Mouse (Mus musculus) embryo, embryonic 10.5 days (tissue): ENCODE measurements at regions not wholly inside any gene's neighbourhood (a gene's known extent, or its start where the extent isn't known, plus 50 kb on each side); places are given as distances from the start of the nearest gene placed in this dataset.

ENCODE experiments used
- DNase-seq: peaks from one replicate; pipeline ENCODE4 v3.0.0-alpha.2; 2015; ENCODE audit warnings: low spot score

- DNase-seq, result no peak
Observed at GRCm38 (mm10) chr12:5551901-5552300, 176.4 kb upstream of the Klhl29 start.

GRCm38 (mm10) chr12:5549796-5550195 is 174.3 kb upstream of the Klhl29 start:
- DNase-seq, result peak; percentile 50

- no peak for DNase-seq
Observed at GRCm38 (mm10) chr12:5547698-5548097, 172.2 kb upstream of the Klhl29 start.

GRCm38 (mm10) chr12:5542701-5543100 is 167.2 kb upstream of the Klhl29 start:
- no peak for DNase-seq

GRCm38 (mm10) chr12:5496299-5496698 is 120.8 kb upstream of the Klhl29 start:
- DNase-seq, result no peak

- DNase-seq, result peak; percentile 19
Observed at GRCm38 (mm10) chr12:5494657-5495512, 119.4 kb upstream of the Klhl29 start.

- no peak for DNase-seq
Observed at GRCm38 (mm10) chr12:5464250-5464899, 88.9 kb upstream of the Klhl29 start.

GRCm38 (mm10) chr12:5453157-5453556 is 77.7 kb upstream of the Klhl29 start:
- DNase-seq, result no peak

GRCm38 (mm10) chr12:5443730-5444129 is 68.2 kb upstream of the Klhl29 start:
- DNase-seq, result no peak

- no peak for DNase-seq
Observed at GRCm38 (mm10) chr12:5443091-5443531, 67.6 kb upstream of the Klhl29 start.

- no peak for DNase-seq
Observed at GRCm38 (mm10) chr12:5442679-5443078, 67.2 kb upstream of the Klhl29 start.

- no peak for DNase-seq
Observed at GRCm38 (mm10) chr12:5440482-5440881, 65.0 kb upstream of the Klhl29 start.

- DNase-seq, result peak; percentile 35
Observed at GRCm38 (mm10) chr12:5435876-5436275, 60.4 kb upstream of the Klhl29 start.

GRCm38 (mm10) chr12:5434060-5434459 is 58.6 kb upstream of the Klhl29 start:
- no peak for DNase-seq

GRCm38 (mm10) chr12:5432688-5433087 is 57.2 kb upstream of the Klhl29 start:
- no peak for DNase-seq

- DNase-seq, result no peak
Observed at GRCm38 (mm10) chr12:5428733-5429132, 53.3 kb upstream of the Klhl29 start.
